Mouse (Mus musculus): Measurements from ENCODE around the gene Grsf1. TPM values are rescaled to one million over a fixed set of nuclear protein-coding genes. Genes with fewer than 3 reads are reported as not detected.

Gene Grsf1
- polyA plus RNA-seq, 1 experiment, result 27.3 TPM

GRCm38 (mm10) chr5:88684226-88684625, 8.3 kb upstream of the Grsf1 start:
- WGBS, result 41% methylated on average over 3 of the region's 3 CpGs
- no peak overlapping the region for H3K27ac ChIP-seq (ENCODE audit: control insufficient read depth, insufficient read depth, low read length)

GRCm38 (mm10) chr5:88683706-88684105, 7.7 kb upstream of the Grsf1 start:
- no peak for DNase-seq
- H3K4me1 ChIP-seq (replicated peaks; ENCODE audit: control insufficient read depth, insufficient read depth, low read length), result no peaks in the 10 kb centered on the region
- H3K36me3 ChIP-seq (ENCODE audit: control insufficient read depth, insufficient read depth, low read length), result no peaks in the 10 kb centered on the region
- TF ChIP-seq POLR2A (IDR thresholded peaks at IDR 0.05; ENCODE audit: control insufficient read depth, extremely low read depth, insufficient read depth, low read length, poor library complexity) (no peak), CTCF (IDR thresholded peaks at IDR 0.05; ENCODE audit: borderline replicate concordance, control insufficient read depth, extremely low read depth, insufficient read depth, low read length, poor library complexity) (no peak)
- H3K27me3 ChIP-seq (ENCODE audit: control insufficient read depth, insufficient read depth, low read length), result peaks cover 2% of the 10 kb centered on the region; the same call in 1 of the 2 replicates
- no peak overlapping the region for H3K27ac ChIP-seq (ENCODE audit: control insufficient read depth, insufficient read depth, low read length)
- no peak overlapping the region for H3K4me3 ChIP-seq (ENCODE audit: control insufficient read depth, insufficient read depth, low read length)
- 88% methylated on average over 9 of the region's 9 CpGs for WGBS

More at GRCm38 (mm10) chr5:88684226-88684625, 8.3 kb upstream of the Grsf1 start:
- Histone ChIP-seq H3K36me3 (ENCODE audit: control insufficient read depth, insufficient read depth, low read length) (no peaks in the 10 kb centered on the region), H3K27me3 (ENCODE audit: control insufficient read depth, insufficient read depth, low read length) (peaks cover 2% of the 10 kb centered on the region; the same call in 1 of the 2 replicates), H3K4me3 (ENCODE audit: control insufficient read depth, insufficient read depth, low read length) (no peak overlapping the region), H3K4me1 (replicated peaks; ENCODE audit: control insufficient read depth, insufficient read depth, low read length) (no peaks in the 10 kb centered on the region)
- DNase-seq, result no peak
- TF ChIP-seq POLR2A (IDR thresholded peaks at IDR 0.05; ENCODE audit: control insufficient read depth, extremely low read depth, insufficient read depth, low read length, poor library complexity) (no peak), CTCF (IDR thresholded peaks at IDR 0.05; ENCODE audit: borderline replicate concordance, control insufficient read depth, extremely low read depth, insufficient read depth, low read length, poor library complexity) (no peak)

- H3K27ac ChIP-seq (ENCODE audit: control insufficient read depth, insufficient read depth, low read length), result no peak overlapping the region
- no peaks in the 10 kb centered on the region; the same call in 1 of the 2 replicates for H3K4me1 ChIP-seq (replicated peaks; ENCODE audit: control insufficient read depth, insufficient read depth, low read length)
- WGBS, result 93% methylated on average over 6 of the region's 6 CpGs
- no peaks in the 10 kb centered on the region for H3K36me3 ChIP-seq (ENCODE audit: control insufficient read depth, insufficient read depth, low read length)
- no peak overlapping the region for H3K4me3 ChIP-seq (ENCODE audit: control insufficient read depth, insufficient read depth, low read length)
- TF ChIP-seq POLR2A (IDR thresholded peaks at IDR 0.05; ENCODE audit: control insufficient read depth, extremely low read depth, insufficient read depth, low read length, poor library complexity) (no peak), CTCF (IDR thresholded peaks at IDR 0.05; ENCODE audit: borderline replicate concordance, control insufficient read depth, extremely low read depth, insufficient read depth, low read length, poor library complexity) (no peak)
- H3K27me3 ChIP-seq (ENCODE audit: control insufficient read depth, insufficient read depth, low read length), result peaks cover 2% of the 10 kb centered on the region; the same call in 1 of the 2 replicates
- DNase-seq, result no peak
Observed at GRCm38 (mm10) chr5:88680567-88680966, 4.6 kb upstream of the Grsf1 start.

GRCm38 (mm10) chr5:88679341-88679740, 3.4 kb upstream of the Grsf1 start:
- Histone ChIP-seq H3K36me3 (ENCODE audit: control insufficient read depth, insufficient read depth, low read length) (no peaks in the 10 kb centered on the region), H3K4me1 (replicated peaks; ENCODE audit: control insufficient read depth, insufficient read depth, low read length) (peaks cover 5% of the 10 kb centered on the region), H3K4me3 (ENCODE audit: control insufficient read depth, insufficient read depth, low read length) (no peak overlapping the region), H3K27ac (ENCODE audit: control insufficient read depth, insufficient read depth, low read length) (no peak overlapping the region), H3K27me3 (ENCODE audit: control insufficient read depth, insufficient read depth, low read length) (no peaks in the 10 kb centered on the region)
- DNase-seq, result no peak
- TF ChIP-seq POLR2A (IDR thresholded peaks at IDR 0.05; ENCODE audit: control insufficient read depth, extremely low read depth, insufficient read depth, low read length, poor library complexity) (no peak), CTCF (IDR thresholded peaks at IDR 0.05; ENCODE audit: borderline replicate concordance, control insufficient read depth, extremely low read depth, insufficient read depth, low read length, poor library complexity) (no peak)
- 84% methylated on average over 6 of the region's 6 CpGs for WGBS

- no peak overlapping the region for H3K27ac ChIP-seq (ENCODE audit: control insufficient read depth, insufficient read depth, low read length)
- H3K4me1 ChIP-seq (replicated peaks; ENCODE audit: control insufficient read depth, insufficient read depth, low read length), result peaks cover 5% of the 10 kb centered on the region
- no peaks in the 10 kb centered on the region for H3K27me3 ChIP-seq (ENCODE audit: control insufficient read depth, insufficient read depth, low read length)
- 76% methylated on average over 7 of the region's 7 CpGs for WGBS
- no peak for TF ChIP-seq POLR2A (IDR thresholded peaks at IDR 0.05; ENCODE audit: control insufficient read depth, extremely low read depth, insufficient read depth, low read length, poor library complexity)
- no peak for TF ChIP-seq CTCF (IDR thresholded peaks at IDR 0.05; ENCODE audit: borderline replicate concordance, control insufficient read depth, extremely low read depth, insufficient read depth, low read length, poor library complexity)
- DNase-seq, result no peak
- no peaks in the 10 kb centered on the region for H3K36me3 ChIP-seq (ENCODE audit: control insufficient read depth, insufficient read depth, low read length)
- H3K4me3 ChIP-seq (ENCODE audit: control insufficient read depth, insufficient read depth, low read length), result no peak overlapping the region
Observed at GRCm38 (mm10) chr5:88678929-88679328, 3.0 kb upstream of the Grsf1 start.

- peaks cover 5% of the 10 kb centered on the region for H3K4me1 ChIP-seq (replicated peaks; ENCODE audit: control insufficient read depth, insufficient read depth, low read length)
- peak; percentile 26 for DNase-seq
- H3K36me3 ChIP-seq (ENCODE audit: control insufficient read depth, insufficient read depth, low read length), result peaks cover 18% of the 10 kb centered on the region
- H3K27ac ChIP-seq (ENCODE audit: control insufficient read depth, insufficient read depth, low read length), result no peak overlapping the region
- no peaks in the 10 kb centered on the region for H3K27me3 ChIP-seq (ENCODE audit: control insufficient read depth, insufficient read depth, low read length)
- TF ChIP-seq POLR2A (IDR thresholded peaks at IDR 0.05; ENCODE audit: control insufficient read depth, extremely low read depth, insufficient read depth, low read length, poor library complexity), result no peak
- no peak for TF ChIP-seq CTCF (IDR thresholded peaks at IDR 0.05; ENCODE audit: borderline replicate concordance, control insufficient read depth, extremely low read depth, insufficient read depth, low read length, poor library complexity)
- WGBS, result 2% methylated on average over 46 of the region's 47 CpGs
- peak overlapping the region; percentile 93 for H3K4me3 ChIP-seq (ENCODE audit: control insufficient read depth, insufficient read depth, low read length)
Observed at GRCm38 (mm10) chr5:88674703-88675442, 1.1 kb downstream of the Grsf1 start.
